Mouse (Mus musculus) liver, embryonic 12.5 days (tissue): ENCODE measurements around the gene St14. TPM values are rescaled to one million over a fixed set of nuclear protein-coding genes. Genes with fewer than 3 reads are reported as not detected.

Experiments used
- ATAC-seq: fragments of 200-750 bp; cut with Nextera tagmentation; 2 replicates; pipeline ENCODE4 v1.8.0; 2017; ENCODE audit warnings: moderate number of reproducible peaks, mild to moderate bottlenecking, moderate library complexity
- H3K27ac ChIP-seq: fragments of 300-500 bp; sonication (generic); 2 replicates; pipeline ENCODE4 v1.5.1; 2016; ENCODE audit warnings: mild to moderate bottlenecking
- H3K27me3 ChIP-seq: fragments of 300-500 bp; sonication (generic); replicated peaks from 2 replicates; pipeline ENCODE4 v1.6.1; 2016; ENCODE audit warnings: mild to moderate bottlenecking, moderate library complexity
- H3K36me3 ChIP-seq: fragments of 300-500 bp; sonication (generic); 2 replicates; pipeline ENCODE4 v1.6.1; 2016; ENCODE audit warnings: mild to moderate bottlenecking, moderate library complexity
- H3K4me1 ChIP-seq: fragments of 300-500 bp; sonication (generic); 2 replicates; pipeline ENCODE4 v1.6.1; 2016
- H3K4me2 ChIP-seq: fragments of 300-500 bp; sonication (generic); 2 replicates; pipeline ENCODE4 v1.6.1; 2016; ENCODE audit warnings: mild to moderate bottlenecking, moderate library complexity
- H3K4me3 ChIP-seq: fragments of 300-500 bp; sonication (generic); 2 replicates; pipeline ENCODE4 v1.5.1; 2016; ENCODE audit warnings: mild to moderate bottlenecking, moderate library complexity
- H3K9ac ChIP-seq: fragments of 300-500 bp; sonication (generic); 2 replicates; pipeline ENCODE4 v1.6.1; 2016; ENCODE audit warnings: mild to moderate bottlenecking, moderate library complexity
- H3K9me3 ChIP-seq: fragments of 300-500 bp; sonication (generic); replicated peaks from 2 replicates; pipeline ENCODE4 v1.6.1; 2016; ENCODE audit warnings: mild to moderate bottlenecking, moderate library complexity
- WGBS: fragments of 180-500 bp; shearing (Covaris S2); methylation state at CpG from one replicate; pipeline ENCODE4 v1.1.7; 2016; ENCODE audit not compliant: insufficient replicate concordance; 5-methylcytosine and 5-hydroxymethylcytosine counted together
- polyA plus RNA-seq: library from polyadenylated mRNA; unstranded; fragments of >200 nt; fragmentation: Nextera tagmentation; extraction: Ambion mirVana; gene quantifications from 2 replicates; pipeline ENCODE4 v1.2.1, GENCODE M21; 2016

The St14 gene
- polyA plus RNA-seq, 1 experiment from 2014 or later, result 0.38 TPM

DNA sequence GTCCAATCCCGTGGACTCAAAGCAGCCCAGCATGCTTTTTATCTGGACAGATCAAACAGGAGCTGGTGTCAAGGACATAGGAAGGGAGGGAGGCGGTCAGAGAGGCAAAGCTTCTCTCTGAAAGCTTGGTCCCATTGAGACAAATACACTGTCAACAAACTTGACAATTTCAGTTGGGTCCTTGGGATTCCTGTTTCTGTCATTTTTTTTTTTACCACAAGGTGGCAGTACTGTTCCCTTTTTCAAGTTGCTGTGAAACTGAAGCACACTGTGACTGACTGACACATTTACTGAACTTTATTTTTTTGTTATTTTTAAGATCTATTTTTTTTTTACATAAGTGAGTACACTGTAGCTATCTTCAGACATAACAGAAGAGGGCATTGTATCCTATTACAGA, 19.4 kb upstream of the St14 start:
- Histone ChIP-seq H3K9me3 (no peaks in the 10 kb centered on the region), H3K4me1 (no peaks in the 10 kb centered on the region), H3K4me2 (no peak overlapping the region), H3K9ac (no peak overlapping the region), H3K27me3 (no peaks in the 10 kb centered on the region), H3K36me3 (peaks cover 95% of the 10 kb centered on the region), H3K27ac (no peak overlapping the region), H3K4me3 (no peak overlapping the region)
- ATAC-seq, result no peak
- 66% methylated on average over 2 of the region's 2 CpGs for WGBS

DNA sequence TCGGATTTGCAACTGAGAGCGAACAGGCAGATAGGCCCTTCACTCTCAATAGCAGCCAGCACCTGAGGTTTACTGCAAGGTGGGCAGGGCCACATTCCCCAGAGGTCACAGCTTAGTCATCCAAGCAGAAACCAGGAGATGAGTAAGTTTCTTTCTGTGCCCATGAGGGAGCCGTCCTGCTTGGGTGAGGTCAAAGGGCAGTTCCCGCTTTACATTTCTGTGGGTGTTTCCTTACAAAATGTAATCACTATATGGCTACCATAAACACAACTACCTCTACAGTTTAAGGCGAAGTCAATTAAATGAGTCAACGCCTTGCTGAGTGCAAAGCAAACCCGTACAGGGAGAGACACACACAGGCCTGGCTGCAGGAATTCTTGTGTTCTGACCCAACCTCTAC, 16.5 kb upstream of the St14 start:
- H3K9ac ChIP-seq, result no peak overlapping the region
- peaks cover 70% of the 10 kb centered on the region for H3K36me3 ChIP-seq

DNA sequence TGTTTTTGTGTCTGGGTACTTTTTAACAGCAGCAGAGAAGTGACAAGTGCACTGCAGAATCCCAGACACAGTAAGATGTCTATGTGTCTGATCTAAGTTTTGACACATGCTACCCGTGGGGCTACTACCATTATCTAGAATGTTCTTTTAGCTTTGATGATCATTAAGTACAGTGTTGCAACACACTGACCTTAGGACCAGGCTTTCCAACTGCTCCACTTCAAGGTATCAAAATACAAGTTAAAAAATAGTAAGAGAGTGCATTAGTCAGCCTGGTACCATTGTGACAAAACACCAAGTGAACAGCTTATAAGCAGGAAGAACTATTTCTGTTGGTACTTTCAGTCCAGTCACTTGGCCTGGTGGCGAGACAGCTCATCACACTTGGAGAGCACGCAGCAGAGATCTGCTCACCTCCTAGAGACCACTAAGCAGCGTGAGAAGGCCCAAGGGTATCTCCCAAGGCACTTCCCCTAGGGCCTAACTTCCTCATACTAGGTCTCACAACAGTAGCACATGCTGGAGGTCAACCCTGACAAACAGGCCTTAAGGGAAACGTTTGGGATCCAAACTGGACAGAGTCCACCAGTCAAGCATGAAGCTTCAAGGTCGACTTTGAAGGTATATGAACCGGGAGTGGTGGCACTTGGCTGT, 13.7 kb upstream of the St14 start:
- WGBS, result 45% methylated on average over 7 of the region's 7 CpGs
- ATAC-seq, result no peak
- Histone ChIP-seq H3K27me3 (no peaks in the 10 kb centered on the region), H3K9ac (no peak overlapping the region), H3K27ac (no peak overlapping the region), H3K4me2 (no peak overlapping the region), H3K4me1 (peaks cover 6% of the 10 kb centered on the region; the same call in 1 of the 2 replicates), H3K36me3 (peaks cover 44% of the 10 kb centered on the region), H3K9me3 (no peaks in the 10 kb centered on the region), H3K4me3 (no peak overlapping the region)

More for the DNA sequence above, 16.5 kb upstream of the St14 start:
- no peak overlapping the region for H3K4me3 ChIP-seq
- ATAC-seq, result no peak
- no peaks in the 10 kb centered on the region for H3K9me3 ChIP-seq
- WGBS, result 80% methylated on average over 7 of the region's 7 CpGs
- no peak overlapping the region for H3K4me2 ChIP-seq
- no peaks in the 10 kb centered on the region for H3K27me3 ChIP-seq
- H3K27ac ChIP-seq, result no peak overlapping the region
- peaks cover 6% of the 10 kb centered on the region; the same call in 1 of the 2 replicates for H3K4me1 ChIP-seq

DNA sequence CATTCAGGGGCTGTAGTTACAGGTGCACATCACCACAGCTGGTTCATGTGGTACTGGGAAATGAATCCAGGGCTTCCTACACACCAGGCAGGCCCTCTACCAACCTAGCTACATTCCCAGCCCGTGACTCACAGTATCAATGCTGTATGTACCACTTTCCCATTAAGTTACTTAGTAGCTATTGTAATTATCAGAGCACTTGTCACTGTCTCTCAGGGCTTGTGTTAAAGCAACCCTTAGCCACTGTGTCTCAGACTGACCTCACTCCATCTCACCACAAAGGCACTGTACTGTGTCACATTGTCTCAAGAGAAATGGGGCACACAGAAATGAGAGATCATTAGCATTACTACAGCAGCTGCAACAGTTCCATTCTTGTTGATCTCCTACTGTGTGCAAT, 11.3 kb upstream of the St14 start:
- H3K9me3 ChIP-seq, result no peaks in the 10 kb centered on the region
- no peak overlapping the region for H3K27ac ChIP-seq
- H3K4me1 ChIP-seq, result peaks cover 6% of the 10 kb centered on the region; the same call in 1 of the 2 replicates
- no peaks in the 10 kb centered on the region for H3K27me3 ChIP-seq
- peaks cover 19% of the 10 kb centered on the region for H3K36me3 ChIP-seq
- no peak overlapping the region for H3K9ac ChIP-seq
- ATAC-seq, result no peak
- H3K4me3 ChIP-seq, result no peak overlapping the region
- H3K4me2 ChIP-seq, result no peak overlapping the region
- 63% methylated on average over 1 of the region's 1 CpGs for WGBS

DNA sequence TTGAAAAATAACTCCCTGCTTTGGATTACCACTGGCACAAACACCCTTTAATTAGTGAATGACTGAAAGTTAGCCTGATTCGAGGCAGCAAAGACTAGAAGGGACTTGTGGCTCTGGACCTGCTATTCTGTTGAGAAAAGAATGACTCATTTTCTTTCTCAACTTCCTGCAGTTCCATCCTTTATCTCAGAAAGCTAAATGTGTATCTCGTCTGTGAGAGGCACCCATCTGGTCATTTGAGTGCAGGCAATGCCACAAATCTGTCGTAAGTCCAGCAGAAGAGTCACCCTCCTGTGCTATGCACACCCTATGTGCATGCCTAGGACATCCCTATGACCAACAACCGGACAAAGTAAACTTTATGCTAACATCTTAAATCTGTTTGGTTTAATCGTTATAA, 1.5 kb upstream of the St14 start:
- Histone ChIP-seq H3K4me2 (no peak overlapping the region), H3K4me1 (peaks cover 16% of the 10 kb centered on the region), H3K9ac (no peak overlapping the region), H3K27me3 (peaks cover 81% of the 10 kb centered on the region), H3K27ac (no peak overlapping the region), H3K9me3 (no peaks in the 10 kb centered on the region), H3K4me3 (no peak overlapping the region), H3K36me3 (no peaks in the 10 kb centered on the region)
- no peak for ATAC-seq
- WGBS, result 40% methylated on average over 5 of the region's 5 CpGs

DNA sequence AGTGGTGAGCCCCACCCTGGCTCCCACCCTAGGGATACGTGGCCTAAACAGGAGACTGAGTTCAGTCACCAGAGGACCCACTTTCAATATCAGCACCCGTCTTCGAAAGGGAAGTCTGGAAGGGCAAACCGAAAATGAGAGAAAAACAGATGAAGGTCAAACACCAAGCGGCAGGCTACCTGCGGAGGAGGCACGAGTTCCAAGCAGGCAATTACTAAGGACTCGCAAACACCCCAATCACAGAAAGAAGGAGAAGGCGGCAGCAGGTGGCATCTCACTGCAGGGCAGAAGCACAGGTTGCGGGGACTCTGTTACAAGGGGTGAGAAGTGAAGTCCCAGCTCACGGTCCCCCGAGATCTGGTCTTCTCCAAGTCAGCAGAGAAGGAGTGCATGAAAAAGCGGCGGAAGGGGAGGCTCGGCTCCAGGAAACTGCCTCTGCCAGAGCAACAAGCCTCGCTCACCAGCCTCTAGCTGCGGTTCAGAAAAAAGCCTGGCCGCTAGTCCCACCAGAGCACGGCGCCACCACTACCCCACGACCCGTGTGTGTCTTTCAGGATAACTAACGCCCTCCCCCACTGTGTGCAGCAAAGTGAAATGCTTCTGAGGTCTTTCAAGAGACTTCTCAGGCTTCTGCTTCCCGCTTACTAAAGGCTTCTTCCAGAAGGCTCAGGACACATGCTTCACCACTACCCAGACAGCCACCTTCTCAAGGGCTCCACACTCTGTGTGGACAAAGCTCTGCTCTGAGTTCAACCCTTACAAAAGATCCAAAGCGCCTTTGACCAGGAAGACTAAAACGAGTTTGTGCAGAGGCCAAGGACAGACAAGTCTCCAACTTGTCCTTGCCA, 1.1 kb downstream of the St14 start:
- Histone ChIP-seq H3K27me3 (peaks cover 94% of the 10 kb centered on the region), H3K4me2 (peak overlapping the region; percentile 68), H3K27ac (no peak overlapping the region), H3K4me3 (peak overlapping the region; percentile 48), H3K9me3 (no peaks in the 10 kb centered on the region), H3K36me3 (no peaks in the 10 kb centered on the region), H3K4me1 (peaks cover 16% of the 10 kb centered on the region), H3K9ac (no peak overlapping the region)
- ATAC-seq, result no peak
- WGBS, result 4% methylated on average over 26 of the region's 26 CpGs

DNA sequence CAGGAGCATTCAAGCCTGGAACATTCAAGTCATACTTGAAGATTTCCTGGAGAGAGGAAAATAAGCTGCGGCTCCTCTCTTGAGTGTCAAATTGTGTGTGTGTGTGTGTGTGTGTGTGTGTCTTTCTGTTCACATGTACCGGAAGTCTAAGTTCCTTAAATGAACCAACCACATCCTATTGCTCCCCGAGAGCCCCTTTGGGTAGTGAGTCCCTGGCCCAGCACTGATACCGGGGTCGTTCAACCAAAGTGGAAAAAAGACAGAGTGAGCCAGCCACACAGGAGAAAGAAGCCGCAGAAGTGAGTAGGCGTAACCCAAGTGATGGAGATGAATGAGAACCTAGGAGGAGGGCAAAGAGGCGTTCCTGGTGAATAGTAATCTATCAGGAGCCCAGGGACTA, 1.7 kb downstream of the St14 start:
- Histone ChIP-seq H3K4me3 (no peak overlapping the region), H3K4me1 (peaks cover 16% of the 10 kb centered on the region), H3K4me2 (peak overlapping the region; percentile 68), H3K9me3 (no peaks in the 10 kb centered on the region), H3K36me3 (no peaks in the 10 kb centered on the region), H3K27me3 (peaks cover 88% of the 10 kb centered on the region), H3K9ac (no peak overlapping the region), H3K27ac (no peak overlapping the region)
- ATAC-seq, result no peak
- WGBS, result 11% methylated on average over 8 of the region's 8 CpGs

DNA sequence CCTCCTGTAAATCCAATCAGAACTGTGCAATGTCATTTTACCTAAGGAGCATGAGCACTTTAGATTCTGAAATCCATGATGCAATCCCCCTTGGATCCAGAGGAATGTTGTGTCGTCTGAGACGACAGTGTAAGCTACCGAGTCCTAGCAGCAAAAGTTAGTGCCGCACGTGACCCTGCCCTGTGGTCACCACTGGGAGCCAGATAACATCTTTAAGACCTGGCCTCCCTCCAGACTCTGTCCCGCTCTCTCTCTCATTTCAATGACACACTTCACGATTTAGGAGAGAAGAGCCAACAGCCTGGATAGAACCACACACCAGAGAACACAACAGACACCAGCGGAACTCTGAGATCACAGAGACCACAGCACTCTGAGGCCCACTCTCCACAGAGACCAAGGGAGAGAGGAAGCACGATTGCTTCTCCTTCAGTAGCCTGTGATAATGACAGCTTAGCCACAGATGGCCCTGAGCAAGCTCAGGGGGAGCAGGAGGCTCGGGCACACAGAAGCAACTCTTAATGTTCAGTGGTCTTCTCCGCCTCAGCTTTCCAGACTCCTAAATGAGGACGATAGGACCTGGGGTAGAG, 3.7 kb downstream of the St14 start:
- Histone ChIP-seq H3K9me3 (no peaks in the 10 kb centered on the region), H3K4me2 (no peak overlapping the region), H3K9ac (no peak overlapping the region), H3K4me3 (no peak overlapping the region), H3K27ac (no peak overlapping the region), H3K4me1 (peaks cover 16% of the 10 kb centered on the region), H3K27me3 (peaks cover 68% of the 10 kb centered on the region), H3K36me3 (no peaks in the 10 kb centered on the region)
- 34% methylated on average over 12 of the region's 12 CpGs for WGBS
- no peak for ATAC-seq

DNA sequence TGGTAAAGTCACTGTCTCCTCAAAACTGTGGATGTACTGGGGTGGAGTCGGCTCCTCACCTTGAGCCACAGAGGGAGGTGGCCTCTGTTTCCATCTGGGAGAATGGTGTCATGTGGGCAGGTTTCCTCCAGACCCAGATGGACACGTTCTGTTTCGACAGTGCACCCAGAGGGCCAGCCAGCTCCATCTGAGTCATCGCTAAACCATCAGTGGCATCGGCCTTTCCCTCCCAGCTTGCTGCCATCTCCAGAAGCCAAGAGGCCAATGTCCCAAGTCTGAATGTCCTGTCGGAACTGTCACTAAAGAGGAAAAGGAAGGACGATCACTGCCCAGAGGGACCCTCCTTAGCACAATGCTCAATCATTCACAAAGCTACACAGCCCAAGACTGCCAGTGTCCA, 5.6 kb downstream of the St14 start:
- no peak overlapping the region for H3K4me3 ChIP-seq
- H3K4me2 ChIP-seq, result no peak overlapping the region
- peaks cover 49% of the 10 kb centered on the region for H3K27me3 ChIP-seq
- H3K9ac ChIP-seq, result no peak overlapping the region
- WGBS, result 75% methylated on average over 7 of the region's 7 CpGs
- H3K36me3 ChIP-seq, result no peaks in the 10 kb centered on the region
- no peaks in the 10 kb centered on the region for H3K9me3 ChIP-seq
- peaks cover 8% of the 10 kb centered on the region for H3K4me1 ChIP-seq
- no peak overlapping the region for H3K27ac ChIP-seq
- ATAC-seq, result no peak

DNA sequence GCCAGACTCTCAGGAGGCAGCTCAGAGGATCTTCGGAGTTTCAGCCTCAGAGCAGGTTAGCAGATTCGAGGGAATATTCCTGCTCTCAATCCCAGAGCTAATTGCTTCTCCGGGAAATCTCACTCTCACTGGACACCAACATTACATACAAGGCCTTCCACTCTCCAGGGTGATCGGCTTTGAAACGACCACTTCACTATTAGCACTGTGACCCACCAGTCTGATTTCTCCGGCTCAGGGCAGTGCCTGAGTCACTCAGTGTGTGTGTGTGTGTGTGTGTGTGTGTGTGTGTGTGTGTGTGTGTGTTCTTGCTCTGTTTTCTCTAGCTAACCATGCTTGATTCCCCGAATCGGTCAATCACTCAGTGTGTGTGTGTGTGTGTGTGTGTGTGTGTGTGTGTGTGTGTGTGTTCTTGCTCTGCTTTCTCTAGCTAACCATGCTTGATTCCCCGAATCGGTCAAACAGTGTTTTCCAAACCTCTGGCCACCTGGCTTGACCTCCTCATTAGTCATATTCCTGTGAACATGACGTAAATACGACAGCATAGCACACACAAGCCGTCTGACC, 9.1 kb downstream of the St14 start:
- no peaks in the 10 kb centered on the region for H3K4me1 ChIP-seq
- H3K27me3 ChIP-seq, result peaks cover 14% of the 10 kb centered on the region
- H3K4me3 ChIP-seq, result no peak overlapping the region
- H3K9me3 ChIP-seq, result no peaks in the 10 kb centered on the region
- WGBS, result 72% methylated on average over 13 of the region's 13 CpGs
- no peak for ATAC-seq
- no peaks in the 10 kb centered on the region for H3K36me3 ChIP-seq
- no peak overlapping the region for H3K9ac ChIP-seq
- no peak overlapping the region for H3K27ac ChIP-seq
- H3K4me2 ChIP-seq, result no peak overlapping the region

DNA sequence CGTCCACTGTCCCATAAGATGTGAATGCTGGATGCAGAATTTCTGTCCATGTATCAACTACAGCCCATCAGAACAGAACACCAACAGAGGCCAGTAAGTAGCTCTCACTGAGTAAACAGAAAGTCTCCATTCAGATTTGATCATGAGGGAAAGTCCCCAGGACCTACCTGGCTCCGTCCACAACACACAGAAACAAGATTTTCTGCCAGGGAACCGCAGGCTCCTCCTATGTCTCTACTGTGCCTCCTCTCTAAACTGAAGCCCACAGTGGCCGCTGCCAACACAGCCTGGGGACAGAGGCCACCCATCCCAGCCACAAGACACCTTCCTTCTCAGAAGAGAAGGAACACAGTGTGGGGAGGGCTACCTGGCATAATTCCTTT, 11.1 kb downstream of the St14 start:
- no peaks in the 10 kb centered on the region for H3K27me3 ChIP-seq
- H3K9ac ChIP-seq, result no peak overlapping the region
- no peak overlapping the region for H3K4me3 ChIP-seq
- no peaks in the 10 kb centered on the region for H3K36me3 ChIP-seq
- no peak overlapping the region for H3K4me2 ChIP-seq
- no peak for ATAC-seq
- 47% methylated on average over 4 of the region's 4 CpGs for WGBS
- H3K9me3 ChIP-seq, result no peaks in the 10 kb centered on the region
- H3K27ac ChIP-seq, result no peak overlapping the region
- H3K4me1 ChIP-seq, result no peaks in the 10 kb centered on the region
